Mouse (Mus musculus): ENCODE data around the gene Gxylt2. TPM values are rescaled to one million over a fixed set of nuclear protein-coding genes. Genes with fewer than 3 reads are reported as not detected.
A peak's percentile ranks its signal among the peaks of the same experiment; 100 is the strongest.

The Gxylt2 gene
- polyA plus RNA-seq, 1 experiment from 2014 or later, result 8.0 TPM

DNA sequence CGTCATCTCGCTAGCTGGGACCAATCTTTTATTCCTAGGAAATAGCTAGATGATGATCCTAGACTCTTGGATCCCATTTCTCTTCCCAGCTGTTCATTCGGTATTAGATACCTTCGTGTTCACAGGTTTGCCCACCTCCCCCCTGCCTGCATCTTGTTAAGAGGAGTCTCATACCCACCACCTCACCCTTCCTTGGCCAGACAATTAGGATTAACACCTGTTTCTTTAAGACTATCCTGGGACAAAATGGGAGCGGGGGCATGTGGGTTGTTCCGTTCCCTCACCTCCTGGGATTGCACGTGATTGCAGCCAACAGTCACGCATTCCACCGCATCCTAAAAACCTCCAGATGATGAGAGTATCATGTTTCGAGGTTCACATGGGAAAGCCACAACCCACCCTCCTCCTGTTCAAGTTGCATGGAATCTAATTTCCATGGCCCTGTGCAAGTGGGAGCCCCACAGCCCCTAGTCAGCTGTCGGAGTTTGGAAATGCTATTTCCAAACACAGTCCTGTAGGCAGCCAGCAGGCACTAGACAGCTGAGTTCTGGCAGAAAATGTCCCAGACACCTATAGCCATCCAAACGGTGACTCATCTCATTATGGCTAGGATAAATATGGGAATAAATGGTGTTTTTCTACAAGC, 28.0 kb downstream of the Gxylt2 start:
- Histone ChIP-seq H3K4me3 (ENCODE audit: low read length) (no peak overlapping the region), H3K4me1 (ENCODE audit: insufficient read depth, low read length) (peaks cover 14% of the 10 kb centered on the region), H3K9ac (replicated peaks; ENCODE audit: low read length) (no peak overlapping the region), H3K27me3 (ENCODE audit: insufficient read depth, low read length) (no peaks in the 10 kb centered on the region), H3K27ac (ENCODE audit: low read length) (no peak overlapping the region), H3K9me3 (ENCODE audit: low read length) (no peaks in the 10 kb centered on the region), H3K4me2 (replicated peaks; ENCODE audit: low read depth, low read length) (peak overlapping the region; percentile 15; the same call in 1 of the 2 replicates), H3K36me3 (ENCODE audit: insufficient read depth, low read length) (peaks cover 3% of the 10 kb centered on the region; the same call in 1 of the 2 replicates)
- 24% methylated on average over 12 of the region's 12 CpGs for WGBS
- ATAC-seq (ENCODE audit: low FRiP score, low TSS enrichment), result peak; percentile 62

DNA sequence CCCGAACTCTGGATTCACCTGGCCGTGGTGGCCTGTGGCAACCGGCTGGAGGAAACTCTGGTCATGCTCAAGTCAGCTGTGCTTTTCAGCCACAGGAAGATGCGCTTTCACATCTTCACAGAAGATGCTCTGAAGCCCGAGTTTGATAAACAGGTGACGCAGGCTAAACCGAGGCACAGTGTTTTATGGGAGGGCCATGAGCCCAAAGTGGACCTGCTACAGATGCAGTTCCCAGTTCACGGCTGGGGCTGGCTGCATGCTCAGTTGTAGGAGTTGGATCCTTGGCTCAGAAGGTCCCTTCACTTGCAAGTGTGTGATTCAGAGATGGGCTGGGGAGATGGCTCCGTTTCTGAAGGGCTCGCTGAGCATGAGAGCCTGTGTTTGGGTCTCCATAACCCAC, 28.7 kb downstream of the Gxylt2 start:
- no peak for ATAC-seq (ENCODE audit: low FRiP score, low TSS enrichment)
- Histone ChIP-seq H3K4me1 (ENCODE audit: insufficient read depth, low read length) (peaks cover 14% of the 10 kb centered on the region), H3K9me3 (ENCODE audit: low read length) (no peaks in the 10 kb centered on the region), H3K4me3 (ENCODE audit: low read length) (no peak overlapping the region), H3K27me3 (ENCODE audit: insufficient read depth, low read length) (no peaks in the 10 kb centered on the region), H3K36me3 (ENCODE audit: insufficient read depth, low read length) (peaks cover 3% of the 10 kb centered on the region; the same call in 1 of the 2 replicates), H3K27ac (ENCODE audit: low read length) (no peak overlapping the region), H3K4me2 (replicated peaks; ENCODE audit: low read depth, low read length) (no peak overlapping the region), H3K9ac (replicated peaks; ENCODE audit: low read length) (no peak overlapping the region)
- 78% methylated on average over 10 of the region's 10 CpGs for WGBS

DNA sequence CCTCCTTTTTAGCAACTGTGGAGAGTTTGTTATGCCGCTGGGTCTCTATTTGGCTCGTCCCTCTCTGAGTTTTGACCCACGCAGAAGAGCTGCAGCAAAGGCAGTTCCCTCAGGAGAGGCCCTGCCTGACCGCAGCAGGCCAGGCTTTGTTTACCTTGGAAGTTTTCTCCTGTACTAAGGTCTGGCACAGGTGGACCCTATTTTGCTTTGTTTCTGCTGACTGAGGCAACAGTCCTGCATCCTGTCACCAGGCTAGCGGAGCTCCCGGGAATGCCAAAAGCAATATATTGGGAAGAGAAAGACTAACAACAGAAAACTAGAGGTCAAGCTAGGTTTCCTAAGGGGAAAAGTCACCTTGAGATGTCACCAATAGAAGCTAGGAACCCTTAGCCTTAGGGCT, 29.8 kb downstream of the Gxylt2 start:
- Histone ChIP-seq H3K9ac (replicated peaks; ENCODE audit: low read length) (no peak overlapping the region), H3K36me3 (ENCODE audit: insufficient read depth, low read length) (peaks cover 3% of the 10 kb centered on the region; the same call in 1 of the 2 replicates), H3K27ac (ENCODE audit: low read length) (no peak overlapping the region), H3K9me3 (ENCODE audit: low read length) (no peaks in the 10 kb centered on the region), H3K4me1 (ENCODE audit: insufficient read depth, low read length) (peaks cover 14% of the 10 kb centered on the region), H3K4me3 (ENCODE audit: low read length) (no peak overlapping the region), H3K4me2 (replicated peaks; ENCODE audit: low read depth, low read length) (no peak overlapping the region), H3K27me3 (ENCODE audit: insufficient read depth, low read length) (no peaks in the 10 kb centered on the region)
- no peak for ATAC-seq (ENCODE audit: low FRiP score, low TSS enrichment)
- 61% methylated on average over 6 of the region's 6 CpGs for WGBS

GRCm38 (mm10) chr6:100758431-100759208, 54.1 kb downstream of the Gxylt2 start:
- Histone ChIP-seq H3K9me3 (ENCODE audit: low read length) (no peaks in the 10 kb centered on the region), H3K36me3 (ENCODE audit: insufficient read depth, low read length) (no peaks in the 10 kb centered on the region), H3K4me1 (ENCODE audit: insufficient read depth, low read length) (no peaks in the 10 kb centered on the region), H3K27me3 (ENCODE audit: insufficient read depth, low read length) (no peaks in the 10 kb centered on the region), H3K4me3 (ENCODE audit: low read length) (no peak overlapping the region), H3K4me2 (replicated peaks; ENCODE audit: low read depth, low read length) (no peak overlapping the region), H3K9ac (replicated peaks; ENCODE audit: low read length) (no peak overlapping the region), H3K27ac (ENCODE audit: low read length) (no peak overlapping the region)
- ATAC-seq (ENCODE audit: low FRiP score, low TSS enrichment), result no peak
- WGBS, result 57% methylated on average over 4 of the region's 4 CpGs

GRCm38 (mm10) chr6:100767756-100768155, 63.2 kb downstream of the Gxylt2 start:
- WGBS, result 74% methylated on average over 4 of the region's 4 CpGs

GRCm38 (mm10) chr6:100775923-100776505, 71.5 kb downstream of the Gxylt2 start:
- H3K9me3 ChIP-seq (ENCODE audit: low read length), result no peaks in the 10 kb centered on the region
- H3K36me3 ChIP-seq (ENCODE audit: insufficient read depth, low read length), result no peaks in the 10 kb centered on the region
- H3K4me2 ChIP-seq (replicated peaks; ENCODE audit: low read depth, low read length), result no peak overlapping the region
- ATAC-seq (ENCODE audit: low FRiP score, low TSS enrichment), result no peak
- no peak overlapping the region for H3K9ac ChIP-seq (replicated peaks; ENCODE audit: low read length)
- no peaks in the 10 kb centered on the region for H3K27me3 ChIP-seq (ENCODE audit: insufficient read depth, low read length)
- peaks cover 20% of the 10 kb centered on the region for H3K4me1 ChIP-seq (ENCODE audit: insufficient read depth, low read length)
- H3K27ac ChIP-seq (ENCODE audit: low read length), result no peak overlapping the region
- WGBS, result 72% methylated on average over 15 of the region's 15 CpGs
- H3K4me3 ChIP-seq (ENCODE audit: low read length), result no peak overlapping the region

More at GRCm38 (mm10) chr6:100767756-100768155, 63.2 kb downstream of the Gxylt2 start:
- no peak overlapping the region for H3K4me2 ChIP-seq (replicated peaks; ENCODE audit: low read depth, low read length)
- no peak overlapping the region for H3K9ac ChIP-seq (replicated peaks; ENCODE audit: low read length)
- no peak overlapping the region for H3K4me3 ChIP-seq (ENCODE audit: low read length)
- no peaks in the 10 kb centered on the region for H3K27me3 ChIP-seq (ENCODE audit: insufficient read depth, low read length)
- H3K27ac ChIP-seq (ENCODE audit: low read length), result no peak overlapping the region
- H3K9me3 ChIP-seq (ENCODE audit: low read length), result no peaks in the 10 kb centered on the region
- H3K36me3 ChIP-seq (ENCODE audit: insufficient read depth, low read length), result no peaks in the 10 kb centered on the region
- ATAC-seq (ENCODE audit: low FRiP score, low TSS enrichment), result no peak
- no peaks in the 10 kb centered on the region for H3K4me1 ChIP-seq (ENCODE audit: insufficient read depth, low read length)

DNA sequence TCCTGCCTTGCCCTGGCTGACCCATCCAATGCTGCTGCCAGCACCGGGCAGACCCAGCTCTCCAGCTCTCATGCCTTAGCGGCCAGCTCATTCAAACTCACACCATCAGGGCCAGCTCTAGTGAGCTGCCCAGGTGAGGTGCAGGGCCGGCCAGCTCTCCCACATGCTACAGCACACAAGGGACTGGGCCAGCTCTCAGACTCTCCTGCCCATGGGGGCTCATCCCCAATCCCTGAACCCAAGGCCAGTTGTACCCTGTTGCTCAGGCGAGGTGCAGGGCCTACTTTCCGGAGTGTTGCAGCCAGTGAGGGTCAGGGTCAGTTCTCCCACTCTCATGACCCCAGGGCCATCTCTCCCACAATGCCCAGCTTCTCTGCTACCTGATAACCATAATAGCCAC, 74.1 kb downstream of the Gxylt2 start:
- Histone ChIP-seq H3K36me3 (ENCODE audit: insufficient read depth, low read length) (peaks cover 3% of the 10 kb centered on the region; the same call in 1 of the 2 replicates), H3K9ac (replicated peaks; ENCODE audit: low read length) (no peak overlapping the region), H3K27ac (ENCODE audit: low read length) (0 out of 2 replicates have a peak overlapping the region, but pooled peaks have one; percentile 9), H3K4me1 (ENCODE audit: insufficient read depth, low read length) (peaks cover 25% of the 10 kb centered on the region), H3K9me3 (ENCODE audit: low read length) (no peaks in the 10 kb centered on the region), H3K4me2 (replicated peaks; ENCODE audit: low read depth, low read length) (no peak overlapping the region), H3K4me3 (ENCODE audit: low read length) (no peak overlapping the region), H3K27me3 (ENCODE audit: insufficient read depth, low read length) (no peaks in the 10 kb centered on the region)
- ATAC-seq (ENCODE audit: low FRiP score, low TSS enrichment), result no peak
- 73% methylated on average over 5 of the region's 5 CpGs for WGBS

GRCm38 (mm10) chr6:100780421-100780820, 75.9 kb downstream of the Gxylt2 start:
- no peak overlapping the region for H3K9ac ChIP-seq (replicated peaks; ENCODE audit: low read length)
- no peak for ATAC-seq (ENCODE audit: low FRiP score, low TSS enrichment)
- 9% methylated on average over 4 of the region's 4 CpGs for WGBS

GRCm38 (mm10) chr6:100781644-100782043, 77.1 kb downstream of the Gxylt2 start:
- H3K9ac ChIP-seq (replicated peaks; ENCODE audit: low read length), result no peak overlapping the region
- no peaks in the 10 kb centered on the region for H3K27me3 ChIP-seq (ENCODE audit: insufficient read depth, low read length)
- H3K36me3 ChIP-seq (ENCODE audit: insufficient read depth, low read length), result peaks cover 3% of the 10 kb centered on the region; the same call in 1 of the 2 replicates
- ATAC-seq (ENCODE audit: low FRiP score, low TSS enrichment), result peak; percentile 55; the same call in 1 of the 2 replicates
- H3K9me3 ChIP-seq (ENCODE audit: low read length), result no peaks in the 10 kb centered on the region; the same call in 1 of the 2 replicates
- WGBS, result 71% methylated on average over 6 of the region's 6 CpGs
- peak overlapping the region; percentile 33; the same call in 1 of the 2 replicates for H3K27ac ChIP-seq (ENCODE audit: low read length)
- H3K4me1 ChIP-seq (ENCODE audit: insufficient read depth, low read length), result peaks cover 25% of the 10 kb centered on the region
- H3K4me2 ChIP-seq (replicated peaks; ENCODE audit: low read depth, low read length), result no peak overlapping the region
- no peak overlapping the region for H3K4me3 ChIP-seq (ENCODE audit: low read length)

More at GRCm38 (mm10) chr6:100780421-100780820, 75.9 kb downstream of the Gxylt2 start:
- Histone ChIP-seq H3K4me2 (replicated peaks; ENCODE audit: low read depth, low read length) (no peak overlapping the region), H3K36me3 (ENCODE audit: insufficient read depth, low read length) (peaks cover 3% of the 10 kb centered on the region; the same call in 1 of the 2 replicates), H3K9me3 (ENCODE audit: low read length) (no peaks in the 10 kb centered on the region; the same call in 1 of the 2 replicates), H3K4me3 (ENCODE audit: low read length) (no peak overlapping the region), H3K27ac (ENCODE audit: low read length) (no peak overlapping the region), H3K27me3 (ENCODE audit: insufficient read depth, low read length) (no peaks in the 10 kb centered on the region), H3K4me1 (ENCODE audit: insufficient read depth, low read length) (peaks cover 25% of the 10 kb centered on the region)
